Comparison of ENCODE assay signal across 9 mouse cellular contexts in genomic region chr12:75702084-75702738, GRCm38 (mm10). TPM values are rescaled to one million over a fixed set of nuclear protein-coding genes. Genes with fewer than 3 reads are reported as not detected.
DNase-seq lines count a peak whose midpoint lies in the region; ATAC-seq and TF ChIP-seq lines count a peak whose summit lies in the region.
"Had no signal": no experiment of that assay in that cellular context is flagged by ENCODE, and none has a peak within 500 bp of the region (broad histone marks: within the 10 kb centered on the region; RNA-seq: fewer than 3 reads in every experiment).

No protein-coding gene starts in this region.

- H3K27me3 ChIP-seq in embryonic facial prominence, embryonic 13.5 days, result no peaks in the 10 kb centered on the region
- no peaks in the 10 kb centered on the region for H3K27me3 ChIP-seq in heart, postnatal 0 days (ENCODE audit: control insufficient read depth, insufficient read depth, low read length)
- no peaks in the 10 kb centered on the region for H3K27me3 ChIP-seq in liver, embryonic 15.5 days

- DNase-seq in heart, adult 11 months, result peak; percentile 94
- DNase-seq in heart, adult 8-10 months (ENCODE audit: low spot score), result no peak
- peak; percentile 31 for DNase-seq in heart, postnatal 0 days (ENCODE audit: low spot score)
- no peak for DNase-seq in spleen, postnatal 4 days (ENCODE audit: low spot score in 2 of 2)

- peaks cover 14% of the 10 kb centered on the region for H3K4me1 ChIP-seq in embryonic facial prominence, embryonic 13.5 days
- peaks cover 10% of the 10 kb centered on the region for H3K4me1 ChIP-seq in heart, postnatal 0 days (ENCODE audit: control insufficient read depth, insufficient read depth)
- peaks cover 7% of the 10 kb centered on the region; the same call in 1 of the 2 replicates for H3K4me1 ChIP-seq in liver, embryonic 15.5 days (replicated peaks)

- WGBS in embryonic facial prominence, embryonic 13.5 days, result 62% methylated on average over 14 of the region's 14 CpGs
- 34% methylated on average over 14 of the region's 14 CpGs for WGBS in heart, postnatal 0 days
- 60% methylated on average over 14 of the region's 14 CpGs for WGBS in liver, embryonic 15.5 days (ENCODE audit: insufficient replicate concordance)

- ATAC-seq in embryonic facial prominence, embryonic 13.5 days (ENCODE audit: insufficient number of reproducible peaks, insufficient read depth, low FRiP score, low TSS enrichment, low read depth), result no peak
- ATAC-seq in heart, postnatal 0 days (ENCODE audit: insufficient read depth, low read depth), result peak; percentile 39
- no peak for ATAC-seq in liver, embryonic 15.5 days (ENCODE audit: insufficient read depth)
- ATAC-seq in activated CD4-positive, CD25-positive, alpha-beta regulatory T cell, adult 4 months, result no peak
- ATAC-seq in inflammation-experienced regulatory T-cells, adult 6 months, result no peak

- H3K4me2 ChIP-seq in embryonic facial prominence, embryonic 13.5 days, result peak overlapping the region; percentile 47
- H3K4me2 ChIP-seq in heart, postnatal 0 days (ENCODE audit: low read depth, low read length), result peak overlapping the region; percentile 69
- H3K4me2 ChIP-seq in liver, embryonic 15.5 days, result peak overlapping the region; percentile 31; the same call in 1 of the 2 replicates

- no peak overlapping the region for H3K27ac ChIP-seq in embryonic facial prominence, embryonic 13.5 days
- peak overlapping the region; percentile 76 for H3K27ac ChIP-seq in heart, postnatal 0 days (ENCODE audit: low read depth)
- H3K27ac ChIP-seq in liver, embryonic 15.5 days (replicated peaks), result no peak overlapping the region

- TF ChIP-seq CTCF in heart, postnatal 0 days (IDR thresholded peaks at IDR 0.05; ENCODE audit: low read depth), result no peak

- peak overlapping the region; percentile 44; the same call in 1 of the 2 replicates for H3K9ac ChIP-seq in embryonic facial prominence, embryonic 13.5 days
- H3K9ac ChIP-seq in heart, postnatal 0 days (replicated peaks; ENCODE audit: low read depth, low read length), result peak overlapping the region; percentile 50
- H3K9ac ChIP-seq in liver, embryonic 15.5 days, result no peak overlapping the region

- H3K9me3 ChIP-seq in embryonic facial prominence, embryonic 13.5 days, result 0 out of 2 replicates have a peak, but pooled peaks cover 2% of the 10 kb centered on the region
- H3K9me3 ChIP-seq in heart, postnatal 0 days (replicated peaks; ENCODE audit: control insufficient read depth, low read length), result peaks cover 3% of the 10 kb centered on the region; the same call in 1 of the 2 replicates
- no peaks in the 10 kb centered on the region; the same call in 1 of the 2 replicates for H3K9me3 ChIP-seq in liver, embryonic 15.5 days (replicated peaks)

- TF ChIP-seq EP300 in heart, postnatal 0 days (IDR thresholded peaks at IDR 0.05; ENCODE audit: low read depth), result no peak

- no peaks in the 10 kb centered on the region for H3K36me3 ChIP-seq in embryonic facial prominence, embryonic 13.5 days
- H3K36me3 ChIP-seq in heart, postnatal 0 days (replicated peaks; ENCODE audit: control insufficient read depth, insufficient read depth, low read length), result no peaks in the 10 kb centered on the region
- H3K36me3 ChIP-seq in liver, embryonic 15.5 days (replicated peaks), result no peaks in the 10 kb centered on the region

- peak overlapping the region; percentile 9; the same call in 1 of the 2 replicates for H3K4me3 ChIP-seq in embryonic facial prominence, embryonic 13.5 days
- H3K4me3 ChIP-seq in heart, postnatal 0 days (ENCODE audit: low read depth, low read length), result peak overlapping the region; percentile 35
- H3K4me3 ChIP-seq in liver, embryonic 15.5 days (replicated peaks), result no peak overlapping the region
- H3K4me3 ChIP-seq: erythroblast, embryonic 14.5 days had no signal

RNA-seq across cellular contexts. Expression of gene Wdr89, which starts 32.9 kb away (rescaled TPM):
- 1 to 10 TPM; 2.3 to 3.5 (median 2.4) TPM for total RNA-seq in heart, adult 8-10 months (2022)
- polyA plus RNA-seq in embryonic facial prominence, embryonic 13.5 days (2015; fragmentation: Nextera tagmentation; extraction: Ambion mirVana), result 13.7 and 18.1 TPM in 2 replicates
- 3.7 and 3.9 TPM in 2 replicates for total RNA-seq in heart, postnatal 0 days (2014; rRNA removed; ENCODE audit: low replicate concordance)
- polyA plus RNA-seq in heart, postnatal 0 days (2015; fragmentation: Nextera tagmentation; extraction: Ambion mirVana), result 4.6 and 5.3 TPM in 2 replicates
- 2.7 and 3.6 TPM in 2 replicates for polyA plus RNA-seq in liver, embryonic 15.5 days (2015; fragmentation: Nextera tagmentation; extraction: Ambion mirVana)
- polyA plus RNA-seq in activated CD4-positive, CD25-positive, alpha-beta regulatory T cell, adult 4 months (2017; shearing (Covaris generic)), result 10 to 100 TPM; 17.3 to 24.7 TPM
- polyA plus RNA-seq in inflammation-experienced regulatory T-cells, adult 6 months (2017; shearing (Covaris generic)), result 10 to 100 TPM; 15.7 to 29.2 (median 21.9) TPM

RNA-seq across cellular contexts. Expression of gene Sgpp1, which starts 33.3 kb away (rescaled TPM):
- total RNA-seq in heart, adult 8-10 months (2022), result 10 to 100 TPM; 19.8 to 22.4 (median 21.7) TPM
- 14.7 and 15.0 TPM in 2 replicates for polyA plus RNA-seq in embryonic facial prominence, embryonic 13.5 days (2015; fragmentation: Nextera tagmentation; extraction: Ambion mirVana)
- 28.4 and 38.1 TPM in 2 replicates for total RNA-seq in heart, postnatal 0 days (2014; rRNA removed; ENCODE audit: low replicate concordance)
- polyA plus RNA-seq in heart, postnatal 0 days (2015; fragmentation: Nextera tagmentation; extraction: Ambion mirVana), result 10.2 and 10.4 TPM in 2 replicates
- polyA plus RNA-seq in liver, embryonic 15.5 days (2015; fragmentation: Nextera tagmentation; extraction: Ambion mirVana), result 13.3 and 15.6 TPM in 2 replicates
- polyA plus RNA-seq in activated CD4-positive, CD25-positive, alpha-beta regulatory T cell, adult 4 months (2017; shearing (Covaris generic)), result 10 to 100 TPM; 12.4 to 19.9 TPM
- 10 to 100 TPM; 10.7 to 18.4 (median 12.1) TPM for polyA plus RNA-seq in inflammation-experienced regulatory T-cells, adult 6 months (2017; shearing (Covaris generic))

Comparison
In these comparisons a context has a peak if more than half of its experiments do, and no peak if none do; other contexts are left out.
1. DNase-seq: peak in heart, adult 11 months (single experiment) and heart, postnatal 0 days (single experiment); none in heart, adult 8-10 months (single experiment) and spleen, postnatal 4 days (0 of 2).
2. Peak in every context shown above with its lines, with median percentiles within 50 percentile points of each other: H3K4me2 ChIP-seq.